Mouse (Mus musculus) olfactory bulb, adult 2 months (tissue): ENCODE results near the gene Flt3.

Experiments used
- CTCF ChIP-seq: fragments of 200-500 bp; IDR thresholded peaks from 2 replicates; pipeline ENCODE4 v1.5.1; 2012; ENCODE audit warnings: low read depth, mild to moderate bottlenecking, low read length, moderate library complexity; ENCODE audit not compliant: insufficient read depth
- POLR2A ChIP-seq: fragments of 200-500 bp; IDR thresholded peaks from 2 replicates; pipeline ENCODE4 v1.6.1; 2012; ENCODE audit warnings: mild to moderate bottlenecking, low read depth, low read length, moderate library complexity; ENCODE audit not compliant: insufficient read depth

DNA sequence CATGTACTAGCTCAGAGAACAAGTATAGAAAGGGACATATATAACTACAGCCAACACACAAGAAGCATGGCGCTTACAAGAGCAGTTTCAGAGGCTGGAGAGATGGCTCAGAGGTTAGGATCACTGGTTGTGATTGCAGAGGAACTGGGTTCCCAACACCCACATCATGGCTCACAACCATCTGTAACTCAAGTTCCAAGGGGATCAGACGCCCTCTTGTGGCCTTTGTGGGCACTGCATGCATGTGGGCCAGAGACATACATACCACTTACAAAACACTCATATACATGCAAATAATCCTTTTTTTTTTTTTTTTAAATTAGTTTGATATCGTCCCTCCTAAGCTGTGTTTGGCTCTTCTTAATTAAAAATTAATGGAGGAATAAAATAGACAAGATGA is 42.8 kb downstream of the Flt3 start:
- TF ChIP-seq POLR2A = no peak
- no peak for TF ChIP-seq CTCF
